Mouse (Mus musculus) CH12.LX (cell line): ENCODE measurements around the gene Klhl10.

Experiments used
- CTCF ChIP-seq, 2 experiments: IDR thresholded peaks in 1 of 2; conservative IDR thresholded peaks in 1 of 2; 2 replicates each; pipeline ENCODE4 v1.5.1; 2011 to 2012; ENCODE audit warnings: low read depth in 2 of 2, low read length in 2 of 2, improper control_type of control experiment in 1 of 2, inconsistent platforms in 1 of 2, mild to moderate bottlenecking in 1 of 2, moderate library complexity in 1 of 2
- HCFC1 ChIP-seq: IDR thresholded peaks from 2 replicates; pipeline ENCODE4 v1.6.1; 2012; ENCODE audit warnings: low read depth, mild to moderate bottlenecking, inconsistent platforms, low read length, improper control_type of control experiment
- JUND ChIP-seq: conservative IDR thresholded peaks from 2 replicates; pipeline ENCODE4 v1.6.1; 2011; ENCODE audit warnings: low read depth, low read length, improper control_type of control experiment
- MAFK ChIP-seq: IDR thresholded peaks from 2 replicates; pipeline ENCODE4 v1.6.1; 2011; ENCODE audit warnings: low read length, improper control_type of control experiment; ENCODE audit not compliant: insufficient replicate concordance
- TCF12 ChIP-seq: IDR thresholded peaks from 2 replicates; pipeline ENCODE4 v1.6.1; 2014; ENCODE audit warnings: low read depth, mild to moderate bottlenecking, inconsistent platforms, low read length, improper control_type of control experiment

DNA sequence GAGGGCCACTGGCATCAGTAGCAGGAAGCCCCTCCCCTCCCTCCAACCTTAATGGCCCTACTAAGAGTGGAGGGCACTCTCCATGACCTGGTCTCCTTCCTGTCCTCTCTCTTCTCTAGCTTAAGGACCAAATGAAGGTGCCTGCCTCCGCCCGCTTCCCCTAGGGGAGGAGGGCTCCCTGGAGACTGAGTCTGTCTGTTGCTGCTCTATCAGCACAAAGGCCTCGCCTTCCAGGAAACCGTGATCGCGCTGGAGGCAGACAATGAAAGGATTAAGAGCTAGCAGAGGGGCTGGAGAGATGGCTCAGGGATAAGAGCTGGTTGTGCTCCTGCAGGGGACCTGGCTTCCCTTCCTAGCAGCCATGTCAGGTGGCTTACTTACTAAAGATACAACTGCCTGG lies 59.6 kb downstream of the Klhl10 start:
- TF ChIP-seq MAFK (no peak), CTCF (conservative IDR thresholded peaks at IDR 0.05 in 1 of 2, IDR thresholded peaks at IDR 0.05 in 1 of 2; ENCODE audit: low read depth in 2 of 2, low read length in 2 of 2) (no peak), TCF12 (no peak), HCFC1 (no peak), JUND (no peak)
